Mouse (Mus musculus): ENCODE data around the gene Tuba1b.

- TF ChIP-seq CHD2 (IDR thresholded peaks at IDR 0.05; ENCODE audit: low read length), result no peak
- no peak for TF ChIP-seq E2F4 (IDR thresholded peaks at IDR 0.05; ENCODE audit: insufficient replicate concordance, low read depth, low read length)
- no peak for TF ChIP-seq MAX (IDR thresholded peaks at IDR 0.05; ENCODE audit: low read length)
Measured at GRCm38 (mm10) chr15:98930998-98931397, 3.4 kb downstream of the Tuba1b start.

Measured in CH12.LX (cell line).